Mouse (Mus musculus): Measurements from ENCODE around the gene Adgrb3. TPM values are rescaled to one million over a fixed set of nuclear protein-coding genes. Genes with fewer than 3 reads are reported as not detected.
"Not testable (repeated sequence)": the region's sequence is repeated elsewhere in the genome, so short reads cannot be mapped to it uniquely, and the experiment has no call there.

Adgrb3 gene
- polyA plus RNA-seq, 1 experiment from 2014 or later, result 0.62 TPM

- not testable (repeated sequence) for H3K9me3 ChIP-seq (ENCODE audit: control insufficient read depth, low read length); H3K4me3 ChIP-seq (ENCODE audit: low read length)
- 84% methylated on average over 5 of the region's 8 CpGs for WGBS
Observed at GRCm38 (mm10) chr1:25017851-25018250, 811.7 kb downstream of the Adgrb3 start.

More at GRCm38 (mm10) chr1:25017851-25018250, 811.7 kb downstream of the Adgrb3 start:
- not testable (repeated sequence) for ATAC-seq (ENCODE audit: low FRiP score, low TSS enrichment); H3K27ac ChIP-seq (ENCODE audit: low read depth, low read length); H3K9ac ChIP-seq (ENCODE audit: low read depth, low read length); H3K4me1 ChIP-seq (ENCODE audit: control insufficient read depth, insufficient read depth, low read length); H3K4me2 ChIP-seq (replicated peaks; ENCODE audit: low read depth, low read length); H3K36me3 ChIP-seq (ENCODE audit: control insufficient read depth, insufficient read depth, low read length); H3K27me3 ChIP-seq (ENCODE audit: control insufficient read depth, insufficient read depth, low read length)

All from kidney, embryonic 14.5 days (tissue).